Mouse (Mus musculus): ENCODE measurements around the gene Fkrp. TPM values are rescaled to one million over a fixed set of nuclear protein-coding genes. Genes with fewer than 3 reads are reported as not detected.
A peak's percentile ranks its signal among the peaks of the same experiment; 100 is the strongest.

The Fkrp gene
- polyA plus RNA-seq, 1 experiment from 2014 or later = 37.8 TPM

DNA sequence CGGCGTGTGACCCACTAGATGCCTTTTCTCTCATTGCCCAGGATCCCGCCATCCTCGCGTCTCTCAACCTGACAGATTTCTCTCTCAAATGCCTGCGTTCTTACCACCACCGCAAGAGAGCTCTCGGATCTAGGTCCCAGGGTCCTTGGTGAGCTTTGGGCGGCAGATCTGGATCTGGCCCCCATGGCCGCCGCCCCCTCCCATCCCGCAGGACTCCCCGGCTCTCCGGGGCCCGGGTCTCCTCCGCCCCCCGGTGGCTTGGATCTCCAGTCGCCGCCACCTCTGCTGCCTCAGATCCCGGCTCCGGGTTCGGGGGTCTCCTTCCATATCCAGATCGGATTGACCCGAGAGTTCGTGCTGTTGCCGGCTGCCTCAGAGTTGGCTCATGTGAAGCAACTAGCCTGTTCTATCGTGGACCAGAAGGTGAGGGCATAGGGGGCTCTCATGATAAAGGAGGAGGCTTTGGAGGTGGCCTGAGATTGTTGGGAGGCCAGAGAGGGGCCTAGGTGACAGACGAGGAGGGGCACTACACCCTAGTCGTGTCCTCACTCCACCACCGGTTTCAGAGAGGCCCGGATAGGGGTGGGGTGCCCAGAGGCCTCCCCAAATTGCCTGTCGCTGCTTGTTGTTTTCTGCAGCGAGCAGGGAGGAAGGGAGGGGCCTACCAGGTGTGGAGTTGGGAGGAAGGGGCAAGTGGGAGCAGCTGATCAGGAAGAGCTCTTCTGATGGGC, 27.1 kb upstream of the Fkrp start:
- Histone ChIP-seq H3K27ac (ENCODE audit: poor library complexity, severe bottlenecking) (peak overlapping the region; percentile 87), H3K4me2 (peak overlapping the region; percentile 98), H3K36me3 (peaks cover 47% of the 10 kb centered on the region), H3K27me3 (replicated peaks) (no peaks in the 10 kb centered on the region), H3K4me1 (replicated peaks) (peaks cover 35% of the 10 kb centered on the region), H3K9ac (peak overlapping the region; percentile 94), H3K4me3 (peak overlapping the region; percentile 70), H3K9me3 (replicated peaks) (no peaks in the 10 kb centered on the region)
- under 1% methylated on average over 32 of the region's 33 CpGs for WGBS
- ATAC-seq (ENCODE audit: insufficient number of reproducible peaks, low FRiP score) = no peak

DNA sequence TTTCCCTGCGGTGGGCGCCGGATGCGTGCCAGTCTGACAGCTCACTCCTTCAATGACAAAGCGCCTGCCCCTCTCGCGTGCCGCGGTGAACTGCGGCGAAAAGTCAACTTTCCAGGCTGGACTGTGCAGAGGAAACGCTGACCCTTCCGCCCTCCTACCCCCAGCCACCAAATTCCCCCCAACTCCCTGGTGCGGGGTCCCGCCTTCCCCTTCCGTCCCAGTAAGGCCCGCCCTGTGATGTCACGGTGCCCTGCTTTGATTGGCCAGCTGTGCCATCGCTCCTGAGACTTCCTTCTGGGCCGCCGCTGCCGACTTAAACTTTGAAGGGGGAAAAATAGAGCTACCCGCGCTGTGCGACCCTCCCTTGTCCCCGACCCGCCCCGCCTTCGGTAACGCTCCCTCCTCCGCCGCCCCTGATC, 26.1 kb upstream of the Fkrp start, which contains the start of gene Prkd2:
Prkd2 (plus strand) TSS at position 258 of the 419 bp plus-strand sequence.
- Histone ChIP-seq H3K4me1 (replicated peaks) (peaks cover 35% of the 10 kb centered on the region), H3K27ac (ENCODE audit: poor library complexity, severe bottlenecking) (peak within 1 kb of the TSS; percentile 87), H3K9me3 (replicated peaks) (no peaks in the 10 kb centered on the region), H3K4me3 (peak within 1 kb of the TSS; percentile 70), H3K4me2 (peak within 1 kb of the TSS; percentile 98), H3K27me3 (replicated peaks) (no peaks in the 10 kb centered on the region), H3K9ac (peak within 1 kb of the TSS; percentile 94), H3K36me3 (peaks cover 53% of the 10 kb centered on the region)
- peak; percentile 82 for ATAC-seq (ENCODE audit: insufficient number of reproducible peaks, low FRiP score)
- 0% methylated on average over 32 of the region's 32 CpGs for WGBS

GRCm38 (mm10) chr7:16841561-16842560, 25.3 kb upstream of the Fkrp start:
- Histone ChIP-seq H3K9me3 (replicated peaks) (no peaks in the 10 kb centered on the region), H3K4me3 (peak overlapping the region; percentile 70), H3K27ac (ENCODE audit: poor library complexity, severe bottlenecking) (peak overlapping the region; percentile 87), H3K4me1 (replicated peaks) (peaks cover 35% of the 10 kb centered on the region), H3K4me2 (peak overlapping the region; percentile 98), H3K36me3 (peaks cover 53% of the 10 kb centered on the region), H3K27me3 (replicated peaks) (no peaks in the 10 kb centered on the region), H3K9ac (peak overlapping the region; percentile 94)
- WGBS = 39% methylated on average over 11 of the region's 11 CpGs
- no peak for ATAC-seq (ENCODE audit: insufficient number of reproducible peaks, low FRiP score)

GRCm38 (mm10) chr7:16841078-16841477, 24.5 kb upstream of the Fkrp start:
- Histone ChIP-seq H3K9ac (no peak overlapping the region), H3K27me3 (replicated peaks) (no peaks in the 10 kb centered on the region), H3K4me1 (replicated peaks) (peaks cover 35% of the 10 kb centered on the region), H3K4me2 (no peak overlapping the region), H3K27ac (ENCODE audit: poor library complexity, severe bottlenecking) (0 out of 2 replicates have a peak overlapping the region, but pooled peaks have one; percentile 8), H3K4me3 (no peak overlapping the region), H3K36me3 (peaks cover 53% of the 10 kb centered on the region), H3K9me3 (replicated peaks) (no peaks in the 10 kb centered on the region)
- no peak for ATAC-seq (ENCODE audit: insufficient number of reproducible peaks, low FRiP score)
- WGBS = 76% methylated on average over 4 of the region's 4 CpGs

- Histone ChIP-seq H3K36me3 (peaks cover 51% of the 10 kb centered on the region), H3K27ac (ENCODE audit: poor library complexity, severe bottlenecking) (no peak overlapping the region), H3K4me2 (no peak overlapping the region), H3K4me1 (replicated peaks) (peaks cover 28% of the 10 kb centered on the region), H3K4me3 (no peak overlapping the region), H3K9me3 (replicated peaks) (no peaks in the 10 kb centered on the region), H3K27me3 (replicated peaks) (no peaks in the 10 kb centered on the region), H3K9ac (no peak overlapping the region)
- 94% methylated on average over 2 of the region's 2 CpGs for WGBS
- ATAC-seq (ENCODE audit: insufficient number of reproducible peaks, low FRiP score) = no peak
Observed at GRCm38 (mm10) chr7:16840109-16840491, 23.6 kb upstream of the Fkrp start.

GRCm38 (mm10) chr7:16839427-16840108, 23.0 kb upstream of the Fkrp start:
- Histone ChIP-seq H3K4me3 (no peak overlapping the region), H3K27ac (ENCODE audit: poor library complexity, severe bottlenecking) (no peak overlapping the region), H3K9me3 (replicated peaks) (no peaks in the 10 kb centered on the region), H3K27me3 (replicated peaks) (no peaks in the 10 kb centered on the region), H3K4me1 (replicated peaks) (peaks cover 24% of the 10 kb centered on the region), H3K36me3 (peaks cover 56% of the 10 kb centered on the region), H3K9ac (no peak overlapping the region), H3K4me2 (no peak overlapping the region)
- no peak for ATAC-seq (ENCODE audit: insufficient number of reproducible peaks, low FRiP score)
- WGBS = 93% methylated on average over 12 of the region's 12 CpGs

DNA sequence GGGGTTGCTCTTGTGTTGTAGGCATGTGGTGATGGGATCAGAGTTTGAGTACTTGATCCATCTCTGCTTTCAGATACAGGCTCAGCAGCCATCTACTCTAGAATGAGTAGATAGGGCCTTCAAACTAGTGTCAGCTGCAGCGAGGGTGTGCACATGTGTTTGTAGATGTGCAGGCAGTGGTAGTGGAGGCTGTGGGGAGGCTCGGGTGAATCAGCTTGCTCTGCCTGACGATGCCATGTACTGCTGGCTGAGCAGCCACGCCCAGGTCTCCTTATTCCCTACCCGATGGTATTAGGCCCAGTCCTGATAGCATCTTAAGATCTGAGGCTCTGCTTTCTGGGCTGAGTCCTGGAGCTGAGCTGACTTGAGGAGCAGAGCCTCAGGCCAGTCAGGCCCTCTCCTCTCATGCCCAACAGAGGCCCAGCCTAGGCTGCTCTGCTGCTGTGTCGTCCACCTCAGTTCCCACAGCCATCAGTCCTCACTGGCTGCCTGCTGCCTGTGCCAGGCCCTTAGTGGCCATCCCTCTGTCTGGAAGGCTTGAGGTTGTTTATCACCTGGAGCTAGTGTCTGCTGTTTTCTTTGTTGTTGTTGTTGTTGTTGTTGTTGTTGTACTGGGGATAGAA, 22.4 kb upstream of the Fkrp start:
- no peak overlapping the region for H3K4me3 ChIP-seq
- H3K4me1 ChIP-seq (replicated peaks) = peaks cover 19% of the 10 kb centered on the region
- no peak overlapping the region for H3K9ac ChIP-seq
- H3K9me3 ChIP-seq (replicated peaks) = no peaks in the 10 kb centered on the region
- peaks cover 63% of the 10 kb centered on the region for H3K36me3 ChIP-seq
- no peaks in the 10 kb centered on the region for H3K27me3 ChIP-seq (replicated peaks)
- H3K27ac ChIP-seq (ENCODE audit: poor library complexity, severe bottlenecking) = no peak overlapping the region
- no peak overlapping the region for H3K4me2 ChIP-seq
- WGBS = 78% methylated on average over 6 of the region's 6 CpGs
- no peak for ATAC-seq (ENCODE audit: insufficient number of reproducible peaks, low FRiP score)

DNA sequence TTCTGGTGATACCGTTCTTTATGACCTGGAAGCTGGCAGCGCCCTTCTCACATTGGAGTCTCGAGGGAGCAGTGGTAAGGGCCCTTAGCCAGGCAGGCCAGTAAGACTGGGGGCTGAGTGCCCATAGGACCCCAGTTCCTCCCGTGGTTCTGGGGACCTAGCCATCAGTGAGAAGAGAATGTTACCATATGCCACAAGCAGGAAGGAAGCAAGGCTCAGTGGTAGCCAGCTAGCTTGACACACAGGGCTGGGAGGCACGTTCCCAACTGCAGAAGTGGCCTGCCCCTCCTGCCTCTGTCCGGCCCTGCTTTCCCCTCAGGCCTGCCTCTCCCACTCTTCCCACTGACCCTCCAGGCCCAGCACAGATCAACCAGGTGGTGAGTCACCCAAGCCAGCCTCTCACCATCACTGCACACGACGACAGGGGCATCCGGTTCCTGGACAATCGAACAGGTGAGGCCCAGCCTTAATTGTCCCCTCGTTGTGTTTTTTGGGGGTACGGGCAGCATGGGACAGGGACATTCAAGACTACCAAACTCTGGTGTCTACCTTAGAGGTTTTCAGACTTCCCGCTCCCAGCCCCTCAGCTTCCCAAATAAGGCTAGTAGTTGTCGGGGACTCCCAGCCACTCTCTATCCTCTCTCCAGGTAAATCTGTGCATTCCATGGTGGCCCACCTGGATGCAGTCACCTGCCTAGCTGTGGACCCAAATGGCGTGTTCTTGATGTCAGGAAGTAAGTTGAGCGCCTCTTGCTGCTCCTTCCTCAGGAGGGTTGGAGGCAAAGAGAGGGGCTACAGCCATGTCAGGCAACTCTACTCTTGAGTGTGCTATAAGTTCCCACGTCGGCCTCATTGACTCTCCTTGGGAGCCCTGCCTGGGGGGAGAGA, 21.6 kb upstream of the Fkrp start:
- Histone ChIP-seq H3K4me1 (replicated peaks) (peaks cover 14% of the 10 kb centered on the region), H3K27me3 (replicated peaks) (no peaks in the 10 kb centered on the region), H3K27ac (ENCODE audit: poor library complexity, severe bottlenecking) (no peak overlapping the region), H3K9ac (no peak overlapping the region), H3K4me3 (no peak overlapping the region), H3K4me2 (no peak overlapping the region), H3K36me3 (peaks cover 70% of the 10 kb centered on the region), H3K9me3 (replicated peaks) (no peaks in the 10 kb centered on the region)
- no peak for ATAC-seq (ENCODE audit: insufficient number of reproducible peaks, low FRiP score)
- WGBS = 90% methylated on average over 18 of the region's 18 CpGs

DNA sequence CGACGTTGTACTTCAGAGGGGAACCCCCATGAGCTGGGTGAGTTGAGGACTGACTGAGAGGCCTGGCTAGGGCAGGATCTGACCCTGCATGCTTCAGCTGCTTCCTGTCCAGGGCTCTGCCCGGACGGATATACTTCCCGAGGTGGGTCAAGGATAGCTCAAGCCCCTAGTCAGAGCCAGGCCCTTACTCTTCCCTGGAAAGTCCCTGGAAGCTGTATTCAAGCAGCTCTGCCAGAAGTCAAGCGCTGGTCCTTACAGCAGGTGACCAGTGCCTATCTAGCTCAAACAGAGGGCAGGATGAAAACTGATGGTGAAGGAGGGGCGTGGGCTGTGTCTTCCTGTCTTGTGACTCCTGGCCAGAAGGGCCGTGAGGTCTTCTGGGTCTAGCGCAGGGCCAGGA, 13.9 kb upstream of the Fkrp start:
- Histone ChIP-seq H3K4me2 (no peak overlapping the region), H3K4me3 (no peak overlapping the region), H3K27me3 (replicated peaks) (no peaks in the 10 kb centered on the region), H3K4me1 (replicated peaks) (peaks cover 15% of the 10 kb centered on the region), H3K9me3 (replicated peaks) (no peaks in the 10 kb centered on the region), H3K36me3 (peaks cover 98% of the 10 kb centered on the region), H3K9ac (no peak overlapping the region), H3K27ac (ENCODE audit: poor library complexity, severe bottlenecking) (no peak overlapping the region)
- no peak for ATAC-seq (ENCODE audit: insufficient number of reproducible peaks, low FRiP score)
- WGBS = 82% methylated on average over 9 of the region's 9 CpGs

DNA sequence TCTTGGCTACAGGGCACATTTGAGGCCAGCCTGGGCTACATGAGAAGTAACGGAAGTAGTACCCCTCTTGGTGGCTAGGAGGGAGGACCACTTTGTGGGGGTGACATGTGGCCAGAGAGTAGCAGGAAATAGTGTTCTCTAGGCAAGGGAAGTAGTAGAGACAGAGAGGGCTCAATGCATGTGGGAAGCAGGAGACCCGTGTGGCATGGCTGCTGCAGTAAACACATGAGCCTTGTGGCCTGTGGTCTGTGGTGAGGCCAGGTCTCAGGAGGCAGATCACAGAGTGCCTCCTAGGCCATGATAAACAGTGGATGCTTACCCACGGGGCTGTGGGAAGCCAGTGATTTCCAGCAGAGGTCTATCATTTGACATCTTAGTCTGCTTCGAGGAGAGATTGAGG, 10.7 kb upstream of the Fkrp start:
- H3K4me3 ChIP-seq = no peak overlapping the region
- 76% methylated on average over 4 of the region's 4 CpGs for WGBS
- H3K27ac ChIP-seq (ENCODE audit: poor library complexity, severe bottlenecking) = no peak overlapping the region
- H3K4me1 ChIP-seq (replicated peaks) = peaks cover 35% of the 10 kb centered on the region
- H3K27me3 ChIP-seq (replicated peaks) = no peaks in the 10 kb centered on the region
- no peak overlapping the region for H3K4me2 ChIP-seq
- peaks cover 94% of the 10 kb centered on the region for H3K36me3 ChIP-seq
- ATAC-seq (ENCODE audit: insufficient number of reproducible peaks, low FRiP score) = no peak
- no peak overlapping the region for H3K9ac ChIP-seq
- no peaks in the 10 kb centered on the region for H3K9me3 ChIP-seq (replicated peaks)

All from heart, embryonic 12.5 days (tissue).